Mouse (Mus musculus) lung, postnatal 25 days (tissue): ENCODE results near the gene Rab11fip4.

Experiments used
- DNase-seq: peaks from one replicate; pipeline ENCODE4 v3.0.0; 2022; ENCODE audit warnings: low spot score

Gene Rab11fip4

GRCm38 (mm10) chr11:79713184-79713583, 122.2 kb downstream of the Rab11fip4 start:
- no peak for DNase-seq

- DNase-seq: no peak
These were observed 122.7 kb downstream of the Rab11fip4 start for GRCm38 (mm10) chr11:79713678-79714077.

- no peak for DNase-seq
These were observed 123.2 kb downstream of the Rab11fip4 start for GRCm38 (mm10) chr11:79714082-79714742.

GRCm38 (mm10) chr11:79714743-79715110, 123.7 kb downstream of the Rab11fip4 start:
- DNase-seq: no peak

- no peak for DNase-seq
These were observed 124.3 kb downstream of the Rab11fip4 start for GRCm38 (mm10) chr11:79715316-79715715.

GRCm38 (mm10) chr11:79715733-79716452, 124.9 kb downstream of the Rab11fip4 start:
- DNase-seq: no peak

- no peak for DNase-seq
These were observed 125.4 kb downstream of the Rab11fip4 start for GRCm38 (mm10) chr11:79716453-79716749.

GRCm38 (mm10) chr11:79717271-79717670, 126.3 kb downstream of the Rab11fip4 start:
- no peak for DNase-seq

- no peak for DNase-seq
These were observed 126.8 kb downstream of the Rab11fip4 start for GRCm38 (mm10) chr11:79717801-79718200.

GRCm38 (mm10) chr11:79718202-79718601, 127.2 kb downstream of the Rab11fip4 start:
- DNase-seq: no peak

- DNase-seq: peak; percentile 62
These were observed 127.9 kb downstream of the Rab11fip4 start for GRCm38 (mm10) chr11:79718829-79719346.

- no peak for DNase-seq
These were observed 129.7 kb downstream of the Rab11fip4 start for GRCm38 (mm10) chr11:79720737-79721136.

GRCm38 (mm10) chr11:79722811-79723210, 131.8 kb downstream of the Rab11fip4 start:
- no peak for DNase-seq

- no peak for DNase-seq
These were observed 134.0 kb downstream of the Rab11fip4 start for GRCm38 (mm10) chr11:79725005-79725404.

GRCm38 (mm10) chr11:79729231-79730047, 138.4 kb downstream of the Rab11fip4 start:
- peak; percentile 86 for DNase-seq

- no peak for DNase-seq
These were observed 139.4 kb downstream of the Rab11fip4 start for GRCm38 (mm10) chr11:79730462-79730861.

- DNase-seq: no peak
These were observed 140.5 kb downstream of the Rab11fip4 start for GRCm38 (mm10) chr11:79731476-79731875.

- no peak for DNase-seq
These were observed 142.0 kb downstream of the Rab11fip4 start for GRCm38 (mm10) chr11:79733013-79733412.

- no peak for DNase-seq
These were observed 145.4 kb downstream of the Rab11fip4 start for GRCm38 (mm10) chr11:79736232-79737006.

- DNase-seq: no peak
These were observed 146.2 kb downstream of the Rab11fip4 start for GRCm38 (mm10) chr11:79737126-79737697.

GRCm38 (mm10) chr11:79737865-79738502, 147.0 kb downstream of the Rab11fip4 start:
- DNase-seq: no peak
